Mouse (Mus musculus) lung, embryonic 16.5 days (tissue): ENCODE results near the gene Gm4312. TPM values are rescaled to one million over a fixed set of nuclear protein-coding genes. Genes with fewer than 3 reads are reported as not detected.
"Not testable (repeated sequence)": the region's sequence is repeated elsewhere in the genome, so short reads cannot be mapped to it uniquely, and the experiment has no call there.

ENCODE experiments used
- ATAC-seq: fragments of 200-750 bp; cut with Nextera tagmentation; 2 replicates; pipeline ENCODE4 v1.8.0; 2017; ENCODE audit warnings: low read depth, mild to moderate bottlenecking, moderate library complexity
- H3K27ac ChIP-seq: fragments of 300-500 bp; sonication (generic); 2 replicates; pipeline ENCODE4 v1.5.1; 2014; ENCODE audit warnings: mild to moderate bottlenecking, control low read depth, low read length
- H3K27me3 ChIP-seq: fragments of 300-500 bp; sonication (generic); 2 replicates; pipeline ENCODE4 v1.6.1; 2014; ENCODE audit warnings: low read depth, low read length, mixed read lengths; ENCODE audit not compliant: control insufficient read depth, insufficient read depth
- H3K36me3 ChIP-seq: fragments of 300-500 bp; sonication (generic); 2 replicates; pipeline ENCODE4 v1.6.1; 2014; ENCODE audit warnings: low read length; ENCODE audit not compliant: control insufficient read depth, insufficient read depth
- H3K4me1 ChIP-seq: fragments of 300-500 bp; sonication (generic); replicated peaks from 2 replicates; pipeline ENCODE4 v1.6.1; 2014; ENCODE audit warnings: low read length, mixed read lengths; ENCODE audit not compliant: control insufficient read depth, insufficient read depth
- H3K4me2 ChIP-seq: fragments of 300-500 bp; sonication (generic); 2 replicates; pipeline ENCODE4 v1.6.1; 2014; ENCODE audit warnings: low read depth, low read length, control low read depth
- H3K4me3 ChIP-seq: fragments of 300-500 bp; sonication (generic); 2 replicates; pipeline ENCODE4 v1.5.1; 2014; ENCODE audit warnings: mild to moderate bottlenecking, low read length, control low read depth
- H3K9ac ChIP-seq: fragments of 300-500 bp; sonication (generic); 2 replicates; pipeline ENCODE4 v1.6.1; 2014; ENCODE audit warnings: low read length, control low read depth
- H3K9me3 ChIP-seq: fragments of 300-500 bp; sonication (generic); 2 replicates; pipeline ENCODE4 v1.6.1; 2016; ENCODE audit warnings: low read length; ENCODE audit not compliant: control insufficient read depth
- WGBS: fragments of 180-500 bp; shearing (Covaris S2); extraction: QIAGEN DNeasy Blood & Tissue Kit; methylation state at CpG from one replicate; pipeline ENCODE4 v1.1.7; 2014; 5-methylcytosine and 5-hydroxymethylcytosine counted together
- polyA plus RNA-seq: library from polyadenylated mRNA; unstranded; fragments of >200 nt; fragmentation: Nextera tagmentation; extraction: Ambion mirVana; gene quantifications from 2 replicates; pipeline ENCODE4 v1.2.1, GENCODE M21; 2015

Gene Gm4312
- not detected in 2 replicates for polyA plus RNA-seq

- not testable (repeated sequence) for H3K36me3 ChIP-seq, H3K27me3 ChIP-seq, H3K4me1 ChIP-seq, ATAC-seq, H3K4me2 ChIP-seq, H3K9ac ChIP-seq, H3K4me3 ChIP-seq, H3K27ac ChIP-seq, H3K9me3 ChIP-seq
- WGBS = no CpG with 5 or more reads among the region's 2 CpGs
These were observed at the start of gene Gm4312 for GRCm38 (mm10) chr10:100382460-100382859. TSS of gene Gm4312 (minus strand) at chr10:100382560.

- H3K4me1 ChIP-seq = no peaks in the 10 kb centered on the region
- no peak overlapping the region for H3K4me3 ChIP-seq
- H3K27ac ChIP-seq = no peak overlapping the region
- no peaks in the 10 kb centered on the region for H3K9me3 ChIP-seq
- no peaks in the 10 kb centered on the region for H3K27me3 ChIP-seq
- no peak for ATAC-seq
- H3K9ac ChIP-seq = no peak overlapping the region
- no peaks in the 10 kb centered on the region for H3K36me3 ChIP-seq
- H3K4me2 ChIP-seq = no peak overlapping the region
- WGBS = 67% methylated on average over 2 of the region's 2 CpGs
These were observed 45.2 kb upstream of the Gm4312 start for GRCm38 (mm10) chr10:100427592-100427991.

- WGBS = 82% methylated on average over 7 of the region's 7 CpGs
- no peak overlapping the region for H3K27ac ChIP-seq
- no peak overlapping the region for H3K9ac ChIP-seq
- no peaks in the 10 kb centered on the region for H3K36me3 ChIP-seq
- ATAC-seq = no peak
- no peak overlapping the region for H3K4me2 ChIP-seq
- no peaks in the 10 kb centered on the region for H3K9me3 ChIP-seq
- no peaks in the 10 kb centered on the region for H3K27me3 ChIP-seq
- no peak overlapping the region for H3K4me3 ChIP-seq
- no peaks in the 10 kb centered on the region for H3K4me1 ChIP-seq
These were observed 33.2 kb upstream of the Gm4312 start for GRCm38 (mm10) chr10:100415566-100415965.

- H3K4me2 ChIP-seq, ATAC-seq, H3K36me3 ChIP-seq, H3K27me3 ChIP-seq, H3K9me3 ChIP-seq, H3K4me3 ChIP-seq, H3K9ac ChIP-seq, H3K27ac ChIP-seq, H3K4me1 ChIP-seq: not testable (repeated sequence)
- WGBS = 83% methylated on average over 6 of the region's 6 CpGs
These were observed 19.9 kb upstream of the Gm4312 start for GRCm38 (mm10) chr10:100402301-100402700.

GRCm38 (mm10) chr10:100361038-100361437, 21.3 kb downstream of the Gm4312 start, which contains the start of gene Gm4307:
TSS of gene Gm4307 (plus strand) at chr10:100361338.
- not testable (repeated sequence) for H3K4me2 ChIP-seq, H3K4me3 ChIP-seq, H3K9me3 ChIP-seq, H3K27me3 ChIP-seq, ATAC-seq, H3K9ac ChIP-seq, H3K36me3 ChIP-seq, H3K4me1 ChIP-seq, H3K27ac ChIP-seq
- no CpG with 5 or more reads among the region's 3 CpGs for WGBS

GRCm38 (mm10) chr10:100356841-100357240, 25.5 kb downstream of the Gm4312 start:
- not testable (repeated sequence) for H3K27ac ChIP-seq, ATAC-seq, H3K4me1 ChIP-seq, H3K27me3 ChIP-seq, H3K36me3 ChIP-seq, H3K4me2 ChIP-seq, H3K4me3 ChIP-seq, H3K9ac ChIP-seq, H3K9me3 ChIP-seq
- WGBS = 59% methylated on average over 2 of the region's 2 CpGs

GRCm38 (mm10) chr10:100350793-100351192, 31.6 kb downstream of the Gm4312 start, which contains the start of gene Gm4305:
TSS of gene Gm4305 (plus strand) at chr10:100351093.
- not testable (repeated sequence) for ATAC-seq, H3K4me2 ChIP-seq, H3K27ac ChIP-seq, H3K9me3 ChIP-seq, H3K4me1 ChIP-seq, H3K36me3 ChIP-seq, H3K9ac ChIP-seq, H3K27me3 ChIP-seq, H3K4me3 ChIP-seq
- no CpG with 5 or more reads among the region's 3 CpGs for WGBS

GRCm38 (mm10) chr10:100345672-100346071, 36.7 kb downstream of the Gm4312 start, which contains the start of gene Gm4303:
TSS of gene Gm4303 (plus strand) at chr10:100345972.
- H3K27ac ChIP-seq, H3K36me3 ChIP-seq, ATAC-seq, H3K4me3 ChIP-seq, H3K27me3 ChIP-seq, H3K9ac ChIP-seq, H3K9me3 ChIP-seq, H3K4me2 ChIP-seq, H3K4me1 ChIP-seq: not testable (repeated sequence)
- WGBS = no CpG with 5 or more reads among the region's 3 CpGs

GRCm38 (mm10) chr10:100340536-100340935, 41.8 kb downstream of the Gm4312 start, which contains the start of gene Gm4302:
TSS of gene Gm4302 (plus strand) at chr10:100340836.
- H3K36me3 ChIP-seq, H3K27ac ChIP-seq, H3K9me3 ChIP-seq, H3K4me2 ChIP-seq, H3K9ac ChIP-seq, H3K4me3 ChIP-seq, ATAC-seq, H3K27me3 ChIP-seq, H3K4me1 ChIP-seq: not testable (repeated sequence)
- no CpG with 5 or more reads among the region's 3 CpGs for WGBS

GRCm38 (mm10) chr10:100335376-100335775, 47.0 kb downstream of the Gm4312 start, which contains the start of gene Gm4301:
TSS of gene Gm4301 (plus strand) at chr10:100335676.
- not testable (repeated sequence) for H3K9me3 ChIP-seq, H3K27me3 ChIP-seq, H3K27ac ChIP-seq, H3K4me1 ChIP-seq, H3K4me3 ChIP-seq, ATAC-seq, H3K36me3 ChIP-seq, H3K9ac ChIP-seq, H3K4me2 ChIP-seq
- no CpG with 5 or more reads among the region's 2 CpGs for WGBS
